Mouse (Mus musculus) 3T3-L1 (cell line): ENCODE data around the gene Apopt1.
A peak's percentile ranks its signal among the peaks of the same experiment; 100 is the strongest.
"Not testable (repeated sequence)": the region's sequence is repeated elsewhere in the genome, so short reads cannot be mapped to it uniquely, and the experiment has no call there.

Experiments used
- DNase-seq: peaks from one replicate; pipeline ENCODE4 v3.0.0-alpha.2; 2015; ENCODE audit warnings: low read depth, low spot score

Gene Apopt1

DNA sequence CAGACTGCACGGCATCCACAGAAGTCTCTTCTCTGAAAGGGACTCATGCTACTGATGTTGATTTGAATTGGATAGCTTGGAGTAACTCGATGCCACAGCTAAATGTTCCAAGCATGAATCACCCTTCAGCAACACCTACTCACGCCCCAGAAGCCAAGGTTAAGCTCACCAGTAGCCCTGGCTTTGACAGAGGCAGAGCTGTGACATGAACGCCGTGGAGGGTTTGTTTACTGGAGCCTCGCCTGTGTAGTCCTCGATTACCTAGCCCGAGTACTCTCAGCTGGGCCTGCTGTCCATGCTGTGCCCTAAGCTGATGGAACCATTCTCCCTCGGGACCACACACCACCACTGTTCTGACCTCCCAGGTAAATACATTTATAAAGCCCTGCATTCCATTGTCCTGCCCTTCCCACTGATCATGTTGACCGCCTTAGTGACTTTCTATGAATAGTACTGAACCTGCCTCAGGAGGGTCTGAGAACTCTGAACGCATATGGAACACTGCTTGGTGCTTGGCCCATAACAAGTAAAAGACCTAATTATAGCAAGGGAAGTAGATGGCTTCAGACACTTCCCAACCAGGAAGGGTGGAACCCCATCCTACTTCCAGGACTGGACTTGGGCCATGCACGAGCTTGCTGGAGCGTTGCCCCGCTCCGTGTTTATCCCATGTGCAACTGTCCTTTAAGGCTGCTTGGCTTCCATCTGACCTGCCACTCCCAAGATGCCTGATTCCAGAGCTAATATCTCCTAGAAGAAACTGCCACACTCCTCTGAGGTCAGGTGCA lies 7.7 kb upstream of the Apopt1 start:
- peak; percentile 78 for DNase-seq

DNA sequence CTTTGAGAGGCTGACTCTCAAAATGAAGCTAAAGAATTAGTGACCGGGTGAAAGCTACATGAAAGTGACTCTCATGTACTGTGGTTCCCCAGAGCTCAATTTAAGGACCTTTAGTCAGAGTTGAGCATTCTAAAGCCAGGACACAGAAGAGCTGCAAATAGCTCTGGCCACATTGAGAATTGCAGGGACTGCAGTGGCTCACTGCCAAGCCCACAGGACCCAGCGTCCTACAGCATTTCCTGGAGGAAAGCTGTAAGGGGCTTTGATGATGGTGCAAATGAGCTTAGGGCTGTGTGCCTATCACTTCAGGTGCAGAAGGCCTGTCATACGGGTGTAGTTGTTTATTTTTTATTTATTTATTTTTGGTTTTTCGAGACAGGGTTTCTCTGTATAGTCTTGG lies 4.9 kb upstream of the Apopt1 start:
- no peak for DNase-seq

DNA sequence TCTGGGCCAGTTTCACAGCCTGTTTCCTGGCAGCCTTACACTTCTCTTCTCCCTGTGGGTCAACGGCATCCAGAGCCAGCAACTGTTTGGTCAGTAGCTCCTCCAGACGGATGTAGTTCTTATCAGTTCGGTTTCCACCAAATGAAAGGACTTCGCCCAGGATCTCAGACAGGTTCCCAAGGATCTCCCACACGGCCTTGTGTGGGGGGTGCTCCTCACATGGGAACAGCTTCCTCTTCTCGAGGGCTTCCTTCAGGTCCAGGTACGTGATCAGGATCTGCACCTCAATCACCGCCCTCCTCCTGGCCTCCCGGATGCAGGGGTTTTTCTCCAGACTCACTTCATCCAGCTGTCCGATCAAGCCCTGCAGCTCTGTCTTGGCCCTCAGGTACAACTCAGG lies 3.0 kb upstream of the Apopt1 start:
- no peak for DNase-seq

DNA sequence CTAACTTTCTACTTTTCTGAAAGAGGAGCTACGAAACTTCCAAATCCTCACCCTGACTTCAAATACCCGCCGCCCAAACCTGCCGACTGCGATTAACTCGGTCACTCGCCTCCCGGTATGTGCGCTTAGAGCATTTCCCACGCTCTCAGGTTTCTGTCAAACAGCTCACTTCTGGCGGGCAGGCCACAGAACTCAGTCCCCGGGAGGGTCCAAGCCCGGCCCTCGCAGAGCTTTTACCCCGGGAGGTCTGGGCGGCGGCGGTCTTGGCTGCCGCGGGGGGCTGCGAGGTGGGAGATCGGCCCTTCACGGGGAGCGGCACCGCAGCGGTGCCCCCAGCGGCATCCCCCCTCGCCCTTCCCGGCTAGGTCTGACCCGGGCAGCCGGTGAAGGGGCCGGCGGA lies 585 bp upstream of the Apopt1 start:
- peak; percentile 49 for DNase-seq

DNA sequence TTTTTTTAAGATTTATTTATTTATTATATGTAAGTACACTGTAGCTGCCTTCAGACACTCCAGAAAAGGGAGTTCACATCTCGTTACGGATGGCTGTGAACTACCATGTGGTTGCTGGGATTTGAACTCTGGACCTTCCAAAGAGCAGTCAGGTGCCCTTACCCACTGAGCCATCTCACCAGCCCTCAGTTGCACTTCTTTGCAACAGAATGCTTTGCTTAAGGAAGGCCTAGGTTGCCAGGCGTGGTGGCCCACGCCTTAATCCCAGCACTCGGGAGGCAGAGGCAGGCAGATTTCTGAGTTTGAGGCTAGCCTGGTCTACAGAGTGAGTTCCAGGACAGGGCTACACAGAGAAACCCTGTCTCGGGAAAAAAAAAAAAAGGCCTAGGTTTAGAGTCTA lies 819 bp downstream of the Apopt1 start:
- not testable (repeated sequence) for DNase-seq

DNA sequence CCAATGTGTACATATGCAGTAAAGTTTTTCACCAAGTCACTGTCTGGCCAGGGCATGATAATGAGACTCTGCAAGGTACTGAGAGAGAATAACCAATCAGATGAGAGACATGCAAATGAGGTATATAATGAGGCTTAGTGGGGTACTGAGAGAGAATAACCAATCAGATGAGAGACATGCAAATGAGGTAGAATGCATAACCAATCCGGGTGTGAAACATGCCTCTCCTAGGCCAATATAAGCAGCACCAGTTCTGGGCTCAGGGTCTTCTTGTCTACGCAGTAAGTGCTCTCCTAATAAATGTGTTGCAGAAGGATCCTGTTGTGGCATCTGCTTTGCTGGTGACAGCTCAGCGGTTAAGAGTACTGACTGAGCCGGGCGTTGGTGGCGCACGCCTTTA lies 3.4 kb downstream of the Apopt1 start:
- DNase-seq, result no peak

DNA sequence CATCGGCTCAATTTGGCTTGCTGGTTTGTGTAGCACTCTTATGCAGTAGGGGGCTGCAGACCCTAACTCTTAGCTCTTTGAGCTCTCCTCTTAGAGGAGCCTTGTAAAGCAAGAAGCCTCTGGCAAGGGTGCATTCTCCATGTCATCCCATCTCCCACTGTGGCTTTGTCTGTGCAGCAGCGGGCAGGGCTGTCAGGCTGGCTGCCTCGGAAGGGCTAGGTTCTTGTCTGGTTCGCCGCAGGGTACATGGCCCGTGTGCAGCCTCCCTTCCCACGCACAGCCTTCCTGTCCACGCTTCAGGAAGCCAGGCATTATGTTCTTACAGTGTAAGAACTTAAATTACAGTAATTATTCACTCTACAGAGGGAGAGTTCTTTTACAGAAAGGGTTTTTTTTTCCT lies 5.6 kb downstream of the Apopt1 start:
- DNase-seq, result no peak

DNA sequence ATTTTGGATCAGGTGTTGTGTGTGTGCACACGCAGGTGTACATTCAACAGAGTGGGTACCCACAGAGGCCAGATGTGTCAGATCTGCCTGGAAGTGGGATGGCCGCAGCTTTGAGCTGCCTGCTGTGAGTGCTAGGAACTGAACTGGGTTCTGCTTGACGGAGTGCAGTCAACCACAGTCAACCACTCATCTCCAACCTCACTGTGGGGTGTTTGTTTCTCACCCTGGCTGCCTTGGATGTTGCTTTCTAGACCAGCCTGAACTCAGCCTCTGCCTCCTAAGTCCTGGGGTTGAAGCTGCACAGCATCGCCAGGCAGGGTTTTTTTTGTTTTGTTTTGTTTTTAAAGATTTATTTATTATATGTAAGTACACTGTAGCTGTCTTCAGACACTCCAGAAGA lies 7.2 kb downstream of the Apopt1 start:
- no peak for DNase-seq

DNA sequence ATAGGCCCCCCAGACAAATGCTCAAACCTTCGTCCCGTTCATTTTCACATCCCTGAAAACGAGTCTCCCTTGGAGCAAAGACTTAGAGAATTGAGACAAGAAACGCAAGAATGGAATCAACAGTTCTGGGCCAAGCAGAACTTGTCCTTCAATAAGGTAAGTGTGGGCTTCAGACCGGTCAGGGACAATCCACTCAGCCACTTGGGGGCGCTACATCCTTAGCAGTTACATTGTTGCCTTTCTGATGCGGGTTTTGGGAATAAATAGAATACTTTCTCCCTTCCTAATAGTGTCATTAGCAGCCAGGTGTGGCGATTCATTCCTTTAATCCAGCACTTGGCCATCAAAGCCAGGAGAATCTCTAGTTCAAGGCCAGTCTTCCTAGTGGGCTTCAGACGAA lies 9.6 kb downstream of the Apopt1 start:
- DNase-seq, result peak; percentile 46

DNA sequence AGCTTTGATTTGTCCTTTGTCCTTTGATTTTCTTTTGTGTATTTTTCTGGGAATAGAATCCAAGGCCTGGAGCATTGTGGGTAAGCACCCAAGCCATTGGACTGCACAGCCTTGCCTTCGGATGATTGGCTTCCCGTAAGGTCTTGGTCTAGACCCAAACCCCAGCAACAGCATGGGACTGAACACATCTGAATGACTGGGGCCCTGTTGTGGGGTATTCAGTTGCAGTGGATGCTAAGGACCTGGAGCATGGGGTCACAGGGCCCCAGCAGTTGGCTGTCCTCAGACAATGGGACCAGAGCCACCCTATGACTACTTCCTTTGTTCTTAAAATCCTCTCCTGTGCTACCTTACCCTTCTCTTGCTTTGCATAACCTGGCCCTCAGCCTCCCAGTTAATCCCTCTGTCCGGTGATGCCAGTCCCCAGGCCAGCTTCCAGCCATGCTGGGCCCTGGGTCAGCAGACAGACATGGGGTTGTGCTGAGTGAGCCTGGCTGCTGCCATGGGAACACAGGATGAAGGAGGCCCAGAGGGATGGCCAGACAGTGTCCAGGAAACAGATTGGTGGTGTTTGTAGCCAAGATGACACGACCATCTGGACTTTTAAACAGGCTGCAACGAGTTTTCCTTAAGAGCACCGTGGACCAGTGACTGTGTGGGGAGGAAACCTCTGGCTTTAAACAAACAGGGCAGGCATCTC lies 11.7 kb downstream of the Apopt1 start:
- no peak for DNase-seq

DNA sequence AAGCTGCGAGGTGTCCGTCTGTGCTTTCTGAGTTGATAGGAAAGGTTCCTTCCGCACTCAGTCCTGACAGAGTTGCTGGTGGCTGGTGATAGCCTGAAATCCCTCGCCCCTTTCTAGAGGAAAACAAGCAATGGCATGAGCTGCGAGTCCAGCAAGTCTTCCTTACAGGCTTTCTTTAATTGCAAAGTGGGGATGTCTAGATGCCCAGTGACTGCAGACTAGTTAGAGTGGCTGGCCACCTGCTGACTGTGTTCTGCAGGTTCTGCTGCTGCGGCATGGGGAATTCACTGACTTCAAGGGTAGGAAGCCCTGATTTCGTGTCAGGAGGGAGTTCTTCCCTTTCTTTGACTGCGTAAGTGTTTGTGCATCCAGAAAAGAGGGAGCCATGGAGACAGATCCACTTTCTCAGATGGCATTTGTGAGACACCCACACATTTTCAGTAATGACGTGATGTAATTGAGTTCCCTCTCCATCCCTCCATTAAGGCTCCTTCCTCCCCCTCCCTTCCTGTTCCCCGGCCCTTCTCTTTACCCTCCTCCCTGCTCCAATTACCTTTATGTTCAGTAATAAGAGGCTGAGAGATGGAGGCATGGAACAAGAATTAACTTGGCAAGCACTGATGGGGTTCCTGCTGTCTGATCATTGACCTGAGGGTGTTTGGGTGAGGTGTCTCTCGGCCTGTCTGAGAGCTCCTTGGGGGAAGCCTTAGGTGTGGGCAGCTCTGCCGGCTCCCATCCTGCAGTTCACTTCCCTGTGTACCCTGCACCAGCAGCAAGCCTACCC lies 12.5 kb downstream of the Apopt1 start:
- no peak for DNase-seq

DNA sequence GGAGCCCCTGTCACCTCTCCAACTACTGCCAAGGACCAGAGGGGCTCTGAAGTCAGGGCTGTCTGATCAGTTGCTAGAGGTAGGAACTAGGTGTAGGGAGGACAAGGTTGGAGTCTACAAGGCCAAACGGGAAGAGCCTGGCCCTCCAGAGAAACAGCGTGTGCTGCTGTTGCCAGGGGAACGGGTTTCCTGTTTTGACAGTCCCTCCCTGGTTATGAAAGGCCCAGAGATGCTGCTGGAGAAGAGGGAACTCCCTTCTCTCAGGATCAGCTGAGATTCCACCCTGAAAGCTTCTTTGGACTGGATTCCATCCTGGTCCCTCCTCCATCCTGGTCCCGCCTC lies 13.0 kb downstream of the Apopt1 start:
- DNase-seq, result no peak

DNA sequence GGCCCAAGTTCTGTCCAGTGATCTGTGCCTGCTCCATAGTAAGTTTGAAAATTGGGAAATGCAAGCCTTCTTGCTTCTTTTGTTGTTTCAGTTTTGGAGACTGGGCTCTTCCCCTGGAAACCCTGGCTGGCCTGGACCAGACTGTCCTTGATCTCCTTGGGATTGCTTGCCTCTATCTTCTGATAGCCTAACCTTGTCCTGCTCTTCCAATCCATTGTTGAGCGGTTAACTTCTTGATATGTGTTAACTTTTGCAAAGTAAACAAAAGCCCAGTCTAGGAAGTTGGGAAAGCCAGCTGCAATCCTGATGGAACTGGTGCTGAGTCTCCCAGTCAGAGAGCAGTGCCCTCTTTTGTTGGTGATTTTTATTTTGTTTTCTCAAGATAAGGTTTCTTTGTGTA lies 14.9 kb downstream of the Apopt1 start:
- no peak for DNase-seq

DNA sequence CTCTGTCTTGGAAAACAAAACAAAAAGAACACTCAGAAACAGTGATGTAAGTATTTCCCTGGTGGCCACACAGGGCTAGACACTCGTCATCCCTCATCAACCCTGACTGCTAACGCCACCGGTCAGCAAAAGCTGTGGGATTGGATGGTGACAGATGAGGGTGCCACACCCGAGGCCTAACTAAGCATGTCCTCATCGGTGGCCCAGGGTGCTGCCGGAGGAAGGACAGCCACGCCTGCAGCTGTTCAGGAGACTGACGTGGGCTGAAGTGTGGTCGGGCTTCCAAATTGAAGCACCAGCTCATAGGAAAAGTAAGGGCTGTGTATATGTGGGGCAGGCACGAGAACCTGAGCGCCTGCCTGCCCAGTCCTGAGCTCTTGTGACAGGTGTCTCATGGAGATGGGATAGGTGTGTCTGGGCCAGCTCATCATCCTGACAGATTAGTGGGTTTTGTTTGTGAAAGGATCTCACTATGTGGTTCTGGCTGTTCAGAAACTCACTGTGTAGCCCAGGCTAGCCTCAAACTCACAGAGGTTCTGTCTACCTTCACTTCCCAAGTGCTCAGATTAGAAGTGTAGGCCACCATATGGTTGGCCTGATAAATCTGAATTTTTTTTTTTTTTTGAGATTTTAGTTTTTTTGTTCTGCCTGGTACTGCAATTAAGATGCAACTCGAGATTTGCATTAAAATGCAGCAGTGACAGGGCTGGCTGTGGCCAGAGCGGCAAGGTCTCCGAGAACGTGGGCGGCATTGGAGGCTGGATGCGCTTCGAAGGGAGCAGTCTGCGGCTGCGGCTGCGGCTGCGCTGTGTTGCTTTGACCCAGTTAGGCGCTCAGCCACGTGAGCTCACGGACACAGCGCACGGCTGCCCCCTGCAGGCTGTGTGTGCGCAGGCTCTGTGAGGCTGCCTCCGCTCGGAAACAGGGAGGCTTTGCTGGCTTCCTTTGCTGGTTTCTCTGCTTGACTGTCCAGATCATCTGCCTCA lies 19.1 kb downstream of the Apopt1 start:
- peak; percentile 54 for DNase-seq

DNA sequence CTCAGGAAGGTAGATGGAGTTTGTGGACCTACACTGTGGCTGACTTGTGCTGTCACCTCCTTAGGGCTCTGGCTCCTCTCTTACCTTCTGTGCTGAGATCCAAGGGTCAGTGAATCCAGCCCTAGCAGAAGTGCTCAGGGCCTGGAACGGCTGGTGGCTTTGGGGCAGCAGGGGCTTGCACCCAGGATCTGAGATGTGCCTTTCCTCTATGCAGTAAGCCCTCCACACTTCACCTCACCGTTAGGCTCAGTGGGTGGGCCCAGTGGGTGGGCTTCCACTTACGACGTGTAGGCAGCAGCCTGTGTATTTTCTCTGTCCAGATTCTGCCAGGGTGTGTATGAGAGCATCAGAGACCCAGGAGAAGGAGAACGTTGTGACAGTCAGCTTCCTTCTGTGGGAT lies 19.9 kb downstream of the Apopt1 start:
- no peak for DNase-seq

DNA sequence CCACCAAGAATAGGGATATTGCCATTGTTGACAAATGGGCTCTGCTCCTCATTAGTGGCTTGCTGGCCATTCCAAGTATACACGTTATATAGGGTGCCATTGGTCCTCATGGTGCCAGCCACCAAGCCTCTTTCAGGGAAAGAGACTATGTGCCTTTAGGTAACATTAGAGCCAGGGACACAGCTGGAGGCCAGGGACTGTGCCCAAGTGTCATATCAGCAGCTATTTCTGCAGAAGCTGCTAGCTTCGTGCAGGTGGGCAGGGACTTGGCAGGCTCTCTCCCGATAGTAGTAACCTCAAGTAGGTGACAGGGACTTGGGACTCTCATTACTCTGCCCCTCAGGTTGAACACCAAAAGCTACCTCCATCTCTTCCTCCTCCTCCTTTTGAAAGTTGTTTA lies 21.9 kb downstream of the Apopt1 start:
- no peak for DNase-seq

DNA sequence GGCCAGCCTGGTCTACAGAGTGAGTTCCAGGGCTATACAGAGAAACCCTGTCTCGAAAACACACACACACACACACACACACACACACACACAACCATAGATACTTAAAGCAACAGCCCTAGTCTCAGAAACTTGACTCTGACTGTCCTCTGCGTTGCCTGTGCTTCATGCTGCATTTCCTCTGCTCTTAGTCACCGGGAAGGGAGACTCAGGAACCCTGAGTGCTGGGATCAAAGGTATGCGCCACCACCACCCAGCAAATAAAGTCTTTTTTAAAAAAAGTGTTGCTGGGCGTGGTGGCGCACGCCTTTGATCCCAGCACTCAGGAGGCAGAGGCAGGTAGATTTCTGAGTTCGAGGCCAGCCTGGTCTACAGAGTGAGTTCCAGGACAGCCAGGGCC lies 23.6 kb downstream of the Apopt1 start:
- DNase-seq, result not testable (repeated sequence)

DNA sequence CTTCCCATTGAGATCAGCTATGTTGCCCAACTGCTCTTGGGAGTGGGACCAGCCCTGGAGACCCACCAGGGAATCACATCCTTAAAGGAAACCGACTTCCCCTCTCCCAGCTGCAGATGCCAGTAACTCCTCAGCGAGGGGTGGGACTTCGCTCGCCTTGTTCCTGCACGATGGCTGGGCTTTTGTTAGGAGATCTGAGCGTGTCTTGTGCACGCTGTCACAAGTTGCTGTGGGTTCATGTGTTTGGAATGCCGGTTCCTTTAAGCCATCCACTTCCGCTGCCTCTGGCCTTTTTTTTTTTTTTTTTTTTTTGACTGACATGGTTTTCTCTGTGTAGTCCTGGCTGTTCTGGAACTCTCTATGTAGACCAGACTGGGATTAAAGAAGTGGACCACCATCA lies 24.3 kb downstream of the Apopt1 start:
- DNase-seq, result no peak

DNA sequence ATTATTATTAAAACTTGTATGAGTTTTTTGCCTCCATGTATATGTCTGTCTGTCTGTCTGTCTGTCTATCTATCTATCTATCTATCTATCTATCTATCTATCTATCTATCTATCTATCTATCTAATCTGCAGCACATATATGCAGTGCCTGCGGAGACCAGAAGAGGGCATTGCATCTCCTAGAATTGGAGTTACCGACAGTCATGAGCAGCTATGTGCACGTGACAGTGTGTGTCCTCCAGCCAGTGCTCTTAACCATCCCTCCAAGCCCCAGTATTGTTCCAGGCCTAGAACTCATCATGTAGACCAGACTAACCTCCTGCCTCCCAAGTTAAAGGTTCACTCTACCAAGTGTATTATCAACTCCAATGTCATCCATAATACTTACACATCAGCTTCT lies 25.7 kb downstream of the Apopt1 start:
- DNase-seq, result peak; percentile 73

DNA sequence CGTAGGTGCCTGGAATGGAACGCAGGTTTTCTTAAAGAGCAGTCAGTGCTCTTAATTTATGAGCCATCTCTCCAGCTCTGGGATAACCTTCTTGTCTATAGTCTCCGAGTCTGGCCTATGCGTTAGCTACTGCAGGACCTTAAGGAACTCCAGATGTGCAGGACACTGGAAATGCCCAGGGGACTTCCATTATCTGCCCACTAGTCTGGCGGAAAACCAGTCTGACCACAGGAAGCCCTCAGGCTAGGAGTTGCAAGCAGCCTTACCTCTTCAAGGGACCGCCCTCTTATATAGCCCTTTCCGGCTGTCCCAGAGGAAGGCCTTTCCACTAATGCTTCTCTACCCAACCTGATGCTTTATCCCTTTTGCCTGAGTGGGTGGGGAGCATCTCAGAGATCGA lies 28.3 kb downstream of the Apopt1 start:
- DNase-seq, result peak; percentile 94

DNA sequence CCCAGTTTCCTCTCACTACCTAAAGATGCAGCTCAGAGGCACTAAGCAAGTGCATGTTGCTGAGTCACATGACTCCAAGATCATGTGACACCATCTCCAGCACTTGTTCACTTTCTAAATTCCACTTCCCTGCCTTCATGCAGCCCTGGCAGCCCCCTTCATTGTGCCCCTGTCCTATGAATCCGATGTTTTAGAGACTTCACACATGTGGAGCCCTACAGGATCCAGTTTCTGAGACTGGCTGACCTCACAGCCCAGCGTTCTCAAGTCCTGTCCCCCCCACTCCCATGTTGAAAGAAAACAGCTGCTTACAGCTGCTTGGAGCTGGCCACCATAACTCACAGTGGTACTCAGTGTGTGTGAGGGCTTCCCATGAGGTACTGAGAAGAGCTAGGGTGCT lies 30.4 kb downstream of the Apopt1 start:
- DNase-seq, result no peak
